Mouse (Mus musculus): ENCODE measurements around the gene Smyd4.

Gene Smyd4

GRCm38 (mm10) chr11:75313834-75314233, 34.4 kb upstream of the Smyd4 start:
- H3K9me3 ChIP-seq (ENCODE audit: low read length) = no peaks in the 10 kb centered on the region

GRCm38 (mm10) chr11:75318351-75319221, 29.6 kb upstream of the Smyd4 start:
- TF ChIP-seq NANOG (IDR thresholded peaks at IDR 0.05; ENCODE audit: borderline replicate concordance, low read length) = no peak
- no peak for TF ChIP-seq POU5F1 (IDR thresholded peaks at IDR 0.05; ENCODE audit: borderline replicate concordance, low read length)
- TF ChIP-seq CTCF (conservative IDR thresholded peaks at IDR 0.05; ENCODE audit: low read length) = no peak
- peaks cover 59% of the 10 kb centered on the region for H3K4me1 ChIP-seq (replicated peaks; ENCODE audit: low read depth, low read length)

More at GRCm38 (mm10) chr11:75313834-75314233, 34.4 kb upstream of the Smyd4 start:
- Histone ChIP-seq H3K27me3 (ENCODE audit: insufficient read depth, low read length) (no peaks in the 10 kb centered on the region), H3K36me3 (ENCODE audit: insufficient read depth, low read length) (peaks cover 99% of the 10 kb centered on the region), H3K4me1 (replicated peaks; ENCODE audit: low read depth, low read length) (peaks cover 24% of the 10 kb centered on the region), H3K4me3 (replicated peaks; ENCODE audit: low read length) (no peak overlapping the region)
- TF ChIP-seq POU5F1 (IDR thresholded peaks at IDR 0.05; ENCODE audit: borderline replicate concordance, low read length) = no peak

GRCm38 (mm10) chr11:75319246-75319645, 29.0 kb upstream of the Smyd4 start:
- Histone ChIP-seq H3K4me1 (replicated peaks; ENCODE audit: low read depth, low read length) (peaks cover 60% of the 10 kb centered on the region), H3K4me3 (replicated peaks; ENCODE audit: low read length) (no peak overlapping the region), H3K9me3 (ENCODE audit: low read length) (no peaks in the 10 kb centered on the region), H3K36me3 (ENCODE audit: insufficient read depth, low read length) (peaks cover 88% of the 10 kb centered on the region), H3K27me3 (ENCODE audit: insufficient read depth, low read length) (no peaks in the 10 kb centered on the region)
- TF ChIP-seq NANOG (IDR thresholded peaks at IDR 0.05; ENCODE audit: borderline replicate concordance, low read length) (no peak), POU5F1 (IDR thresholded peaks at IDR 0.05; ENCODE audit: borderline replicate concordance, low read length) (no peak), CTCF (conservative IDR thresholded peaks at IDR 0.05; ENCODE audit: low read length) (no peak)

More at GRCm38 (mm10) chr11:75318351-75319221, 29.6 kb upstream of the Smyd4 start:
- no peaks in the 10 kb centered on the region for H3K9me3 ChIP-seq (ENCODE audit: low read length)
- peaks cover 91% of the 10 kb centered on the region for H3K36me3 ChIP-seq (ENCODE audit: insufficient read depth, low read length)
- H3K4me3 ChIP-seq (replicated peaks; ENCODE audit: low read length) = no peak overlapping the region
- H3K27me3 ChIP-seq (ENCODE audit: insufficient read depth, low read length) = no peaks in the 10 kb centered on the region

GRCm38 (mm10) chr11:75323326-75323737, 24.9 kb upstream of the Smyd4 start:
- TF ChIP-seq CTCF (conservative IDR thresholded peaks at IDR 0.05; ENCODE audit: low read length) (peak; percentile 78), POU5F1 (IDR thresholded peaks at IDR 0.05; ENCODE audit: borderline replicate concordance, low read length) (no peak), NANOG (IDR thresholded peaks at IDR 0.05; ENCODE audit: borderline replicate concordance, low read length) (no peak)
- no peak overlapping the region for H3K4me3 ChIP-seq (replicated peaks; ENCODE audit: low read length)
- peaks cover 68% of the 10 kb centered on the region for H3K4me1 ChIP-seq (replicated peaks; ENCODE audit: low read depth, low read length)
- H3K27me3 ChIP-seq (ENCODE audit: insufficient read depth, low read length) = no peaks in the 10 kb centered on the region
- no peaks in the 10 kb centered on the region for H3K9me3 ChIP-seq (ENCODE audit: low read length)
- peaks cover 88% of the 10 kb centered on the region for H3K36me3 ChIP-seq (ENCODE audit: insufficient read depth, low read length)

- H3K4me1 ChIP-seq (replicated peaks; ENCODE audit: low read depth, low read length) = peaks cover 58% of the 10 kb centered on the region
- TF ChIP-seq CTCF (conservative IDR thresholded peaks at IDR 0.05; ENCODE audit: low read length) (no peak), NANOG (IDR thresholded peaks at IDR 0.05; ENCODE audit: borderline replicate concordance, low read length) (no peak), POU5F1 (IDR thresholded peaks at IDR 0.05; ENCODE audit: borderline replicate concordance, low read length) (no peak)
Observed at GRCm38 (mm10) chr11:75324433-75324832, 23.8 kb upstream of the Smyd4 start.

GRCm38 (mm10) chr11:75325116-75325968, 22.9 kb upstream of the Smyd4 start:
- H3K27me3 ChIP-seq (ENCODE audit: insufficient read depth, low read length) = no peaks in the 10 kb centered on the region
- H3K36me3 ChIP-seq (ENCODE audit: insufficient read depth, low read length) = peaks cover 89% of the 10 kb centered on the region
- TF ChIP-seq POU5F1 (IDR thresholded peaks at IDR 0.05; ENCODE audit: borderline replicate concordance, low read length) = no peak
- TF ChIP-seq CTCF (conservative IDR thresholded peaks at IDR 0.05; ENCODE audit: low read length) = no peak
- TF ChIP-seq NANOG (IDR thresholded peaks at IDR 0.05; ENCODE audit: borderline replicate concordance, low read length) = no peak
- H3K9me3 ChIP-seq (ENCODE audit: low read length) = no peaks in the 10 kb centered on the region
- H3K4me3 ChIP-seq (replicated peaks; ENCODE audit: low read length) = no peak overlapping the region
- peaks cover 58% of the 10 kb centered on the region for H3K4me1 ChIP-seq (replicated peaks; ENCODE audit: low read depth, low read length)

More at GRCm38 (mm10) chr11:75324433-75324832, 23.8 kb upstream of the Smyd4 start:
- no peaks in the 10 kb centered on the region for H3K27me3 ChIP-seq (ENCODE audit: insufficient read depth, low read length)
- H3K4me3 ChIP-seq (replicated peaks; ENCODE audit: low read length) = no peak overlapping the region
- H3K36me3 ChIP-seq (ENCODE audit: insufficient read depth, low read length) = peaks cover 88% of the 10 kb centered on the region
- H3K9me3 ChIP-seq (ENCODE audit: low read length) = no peaks in the 10 kb centered on the region

GRCm38 (mm10) chr11:75325969-75326311, 22.3 kb upstream of the Smyd4 start:
- Histone ChIP-seq H3K4me1 (replicated peaks; ENCODE audit: low read depth, low read length) (peaks cover 56% of the 10 kb centered on the region), H3K4me3 (replicated peaks; ENCODE audit: low read length) (no peak overlapping the region), H3K27me3 (ENCODE audit: insufficient read depth, low read length) (no peaks in the 10 kb centered on the region), H3K36me3 (ENCODE audit: insufficient read depth, low read length) (peaks cover 92% of the 10 kb centered on the region), H3K9me3 (ENCODE audit: low read length) (no peaks in the 10 kb centered on the region)
- TF ChIP-seq CTCF (conservative IDR thresholded peaks at IDR 0.05; ENCODE audit: low read length) = no peak
- no peak for TF ChIP-seq NANOG (IDR thresholded peaks at IDR 0.05; ENCODE audit: borderline replicate concordance, low read length)
- TF ChIP-seq POU5F1 (IDR thresholded peaks at IDR 0.05; ENCODE audit: borderline replicate concordance, low read length) = no peak

- Histone ChIP-seq H3K27me3 (ENCODE audit: insufficient read depth, low read length) (no peaks in the 10 kb centered on the region), H3K4me3 (replicated peaks; ENCODE audit: low read length) (no peak overlapping the region), H3K36me3 (ENCODE audit: insufficient read depth, low read length) (peaks cover 98% of the 10 kb centered on the region), H3K9me3 (ENCODE audit: low read length) (no peaks in the 10 kb centered on the region), H3K4me1 (replicated peaks; ENCODE audit: low read depth, low read length) (peaks cover 40% of the 10 kb centered on the region)
- TF ChIP-seq NANOG (IDR thresholded peaks at IDR 0.05; ENCODE audit: borderline replicate concordance, low read length) (no peak), POU5F1 (IDR thresholded peaks at IDR 0.05; ENCODE audit: borderline replicate concordance, low read length) (no peak), CTCF (conservative IDR thresholded peaks at IDR 0.05; ENCODE audit: low read length) (no peak)
Observed at GRCm38 (mm10) chr11:75336676-75337075, 11.6 kb upstream of the Smyd4 start.
